Mouse (Mus musculus): ENCODE results near the gene Actg1.
A peak's percentile ranks its signal among the peaks of the same experiment; 100 is the strongest.

GRCm38 (mm10) chr11:120369656-120370055 is 21.3 kb upstream of the Actg1 start:
- peak; percentile 90 for TF ChIP-seq CTCF (IDR thresholded peaks at IDR 0.05; ENCODE audit: low read depth, low read length)
- no peak for TF ChIP-seq POLR2A (IDR thresholded peaks at IDR 0.05; ENCODE audit: extremely low read depth, insufficient read depth, low read length)
